ENCODE assay signal across 9 mouse cellular contexts in genomic region chr8:84934860-84935259, GRCm38 (mm10). TPM values are rescaled to one million over a fixed set of nuclear protein-coding genes. Genes with fewer than 3 reads are reported as not detected.
DNase-seq lines count a peak whose midpoint lies in the region; ATAC-seq and TF ChIP-seq lines count a peak whose summit lies in the region.
"Had no signal": no experiment of that assay in that cellular context is flagged by ENCODE, and none has a peak within 500 bp of the region (broad histone marks: within the 10 kb centered on the region; RNA-seq: fewer than 3 reads in every experiment).

No protein-coding gene starts in this region.

- H3K4me3 ChIP-seq in forebrain, embryonic 11.5 days (ENCODE audit: low read depth, low read length) = peak overlapping the region; percentile 63; the same call in 1 of the 2 replicates
- no peak overlapping the region for H3K4me3 ChIP-seq in limb, embryonic 14.5 days (replicated peaks; ENCODE audit: low read length)

- DNase-seq in adrenal gland, postnatal 14 days = peak; percentile 43
- DNase-seq in adrenal gland, adult 8-10 months = no peak
- DNase-seq in R1 (ENCODE audit: low read depth, low spot score) = peak; percentile 93
- peak; percentile 88 for DNase-seq in forebrain, embryonic 11.5 days (ENCODE audit: low spot score)
- DNase-seq in limb, embryonic 14.5 days (ENCODE audit: low spot score) = peak; percentile 29
- DNase-seq in spleen, adult 12 weeks (ENCODE audit: low spot score) = no peak
- DNase-seq in lung, postnatal 10 days = no peak
- no peak for DNase-seq in natural killer cell, adult 2 months (ENCODE audit: low spot score in 2 of 2)

- H3K27me3 ChIP-seq in forebrain, embryonic 11.5 days (ENCODE audit: control insufficient read depth, insufficient read depth, low read length) = peaks cover 20% of the 10 kb centered on the region
- peaks cover 60% of the 10 kb centered on the region for H3K27me3 ChIP-seq in limb, embryonic 14.5 days (ENCODE audit: control insufficient read depth, insufficient read depth, low read length)

- 2% methylated on average over 15 of the region's 15 CpGs for WGBS in forebrain, embryonic 11.5 days
- under 1% methylated on average over 15 of the region's 15 CpGs for WGBS in limb, embryonic 14.5 days

- peak overlapping the region; percentile 33; the same call in 1 of the 2 replicates for H3K9ac ChIP-seq in forebrain, embryonic 11.5 days (ENCODE audit: low read length)
- H3K9ac ChIP-seq in limb, embryonic 14.5 days (ENCODE audit: low read depth, low read length, severe bottlenecking) = no peak overlapping the region

- peak; percentile 85 for ATAC-seq in forebrain, embryonic 11.5 days (replicated peaks; ENCODE audit: low FRiP score)
- no peak for ATAC-seq in limb, embryonic 14.5 days (ENCODE audit: low FRiP score, low read depth)

- peak overlapping the region; percentile 91 for H3K4me2 ChIP-seq in forebrain, embryonic 11.5 days (ENCODE audit: low read depth, low read length, severe bottlenecking)
- H3K4me2 ChIP-seq in limb, embryonic 14.5 days (replicated peaks; ENCODE audit: low read depth, low read length, severe bottlenecking) = no peak overlapping the region

- no peaks in the 10 kb centered on the region for H3K9me3 ChIP-seq in forebrain, embryonic 11.5 days (ENCODE audit: control insufficient read depth, low read length)
- no peaks in the 10 kb centered on the region for H3K9me3 ChIP-seq in limb, embryonic 14.5 days (ENCODE audit: control insufficient read depth, low read length)

- H3K4me1 ChIP-seq in forebrain, embryonic 11.5 days (replicated peaks; ENCODE audit: control insufficient read depth, insufficient read depth, low read length) = peaks cover 18% of the 10 kb centered on the region
- H3K4me1 ChIP-seq in limb, embryonic 14.5 days (ENCODE audit: control insufficient read depth, insufficient read depth, low read length) = peaks cover 6% of the 10 kb centered on the region

- no peaks in the 10 kb centered on the region for H3K36me3 ChIP-seq in forebrain, embryonic 11.5 days (ENCODE audit: control insufficient read depth, insufficient read depth, low read length)
- no peaks in the 10 kb centered on the region for H3K36me3 ChIP-seq in limb, embryonic 14.5 days (ENCODE audit: control insufficient read depth, insufficient read depth, low read length)

- no peak overlapping the region for H3K27ac ChIP-seq in forebrain, embryonic 11.5 days (ENCODE audit: low read depth, low read length)
- no peak overlapping the region for H3K27ac ChIP-seq in limb, embryonic 14.5 days (replicated peaks; ENCODE audit: low read depth, low read length)
- H3K27ac ChIP-seq: macrophage had no signal

- TF ChIP-seq POLR2A in limb, embryonic 14.5 days (IDR thresholded peaks at IDR 0.05; ENCODE audit: borderline replicate concordance, extremely low read depth, insufficient read depth, insufficient read length) = no peak

RNA-seq across cellular contexts. Expression of gene Mast1, which starts 2.3 kb away (rescaled TPM):
- total RNA-seq in adrenal gland, postnatal 14 days (2021) = 1.2 and 3.1 TPM in 2 replicates
- total RNA-seq in adrenal gland, adult 8-10 months (2022) = 1 to 10 TPM; 2.1 to 9.2 (median 5.9) TPM
- polyA plus RNA-seq in forebrain, embryonic 11.5 days (2014; fragmentation: Nextera tagmentation; extraction: Ambion mirVana) = 14.2 and 15.9 TPM in 2 replicates
- polyA plus RNA-seq in limb, embryonic 14.5 days (2012; rRNA removed) = 0.36 and 0.50 TPM in 2 replicates
- 0.15 and 0.32 TPM in 2 replicates for polyA plus RNA-seq in limb, embryonic 14.5 days (2014; fragmentation: Nextera tagmentation; extraction: Ambion mirVana)

RNA-seq across cellular contexts. Expression of gene Rtbdn, which starts 11.9 kb away (rescaled TPM):
- not detected in 2 replicates for total RNA-seq in adrenal gland, postnatal 14 days (2021)
- total RNA-seq in adrenal gland, adult 8-10 months (2022) = under 1 TPM in 2 of 4 experiments, not detected in 2; 0.28 to 0.40 TPM
- polyA plus RNA-seq in forebrain, embryonic 11.5 days (2014; fragmentation: Nextera tagmentation; extraction: Ambion mirVana) = 0.19 and 0.36 TPM in 2 replicates
- not detected in 2 replicates for polyA plus RNA-seq in limb, embryonic 14.5 days (2012; rRNA removed)
- polyA plus RNA-seq in limb, embryonic 14.5 days (2014; fragmentation: Nextera tagmentation; extraction: Ambion mirVana) = not detected in 2 replicates
- polyA plus RNA-seq: macrophage had no signal

RNA-seq across cellular contexts. Expression of gene Dnase2a, which starts 26.5 kb away (rescaled TPM):
- total RNA-seq in adrenal gland, postnatal 14 days (2021) = 8.3 and 11.0 TPM in 2 replicates
- 10 to 100 TPM; 12.5 to 28.7 (median 22.2) TPM for total RNA-seq in adrenal gland, adult 8-10 months (2022)
- polyA plus RNA-seq in forebrain, embryonic 11.5 days (2014; fragmentation: Nextera tagmentation; extraction: Ambion mirVana) = 7.2 and 9.5 TPM in 2 replicates
- polyA plus RNA-seq in limb, embryonic 14.5 days (2012; rRNA removed) = 18.5 and 20.5 TPM in 2 replicates
- polyA plus RNA-seq in limb, embryonic 14.5 days (2014; fragmentation: Nextera tagmentation; extraction: Ambion mirVana) = 13.8 and 15.4 TPM in 2 replicates

RNA-seq across cellular contexts. Expression of gene Klf1, which starts 33.1 kb away (rescaled TPM):
- total RNA-seq in adrenal gland, postnatal 14 days (2021) = 0.56 and 5.1 TPM in 2 replicates
- under 1 TPM in 2 of 4 experiments, not detected in 2; 0.22 to 0.24 TPM for total RNA-seq in adrenal gland, adult 8-10 months (2022)
- polyA plus RNA-seq in forebrain, embryonic 11.5 days (2014; fragmentation: Nextera tagmentation; extraction: Ambion mirVana) = 14.2 and 17.5 TPM in 2 replicates
- polyA plus RNA-seq in limb, embryonic 14.5 days (2012; rRNA removed) = 2.5 and 3.0 TPM in 2 replicates
- 1.4 and 2.0 TPM in 2 replicates for polyA plus RNA-seq in limb, embryonic 14.5 days (2014; fragmentation: Nextera tagmentation; extraction: Ambion mirVana)

RNA-seq across cellular contexts. Expression of gene Gm49661, which starts 34.4 kb away (rescaled TPM):
- total RNA-seq in adrenal gland, postnatal 14 days (2021) = 2.1 TPM in 1 of 2 replicates, not detected in the other
- total RNA-seq in adrenal gland, adult 8-10 months (2022) = 1 to 10 TPM in 2 of 4 experiments, not detected in 2; 1.7 to 2.3 TPM
- not detected in 2 replicates for polyA plus RNA-seq in forebrain, embryonic 11.5 days (2014; fragmentation: Nextera tagmentation; extraction: Ambion mirVana)
- 2.0 TPM in 1 of 2 replicates, not detected in the other for polyA plus RNA-seq in limb, embryonic 14.5 days (2012; rRNA removed)
- polyA plus RNA-seq in limb, embryonic 14.5 days (2014; fragmentation: Nextera tagmentation; extraction: Ambion mirVana) = not detected in 2 replicates
- polyA plus RNA-seq: macrophage had no signal

Comparison
In these comparisons a context has a peak if more than half of its experiments do, and no peak if none do; other contexts are left out.
1. DNase-seq: peak in adrenal gland, postnatal 14 days (single experiment), R1 (single experiment), forebrain, embryonic 11.5 days (single experiment) and limb, embryonic 14.5 days (single experiment); none in adrenal gland, adult 8-10 months (single experiment), spleen, adult 12 weeks (single experiment), lung, postnatal 10 days (single experiment) and natural killer cell, adult 2 months (0 of 2).